Mouse (Mus musculus): ENCODE measurements at regions not wholly inside any gene's neighbourhood (a gene's known extent, or its start where the extent isn't known, plus 50 kb on each side); places are given as distances from the start of the nearest gene placed in this dataset.

DNA sequence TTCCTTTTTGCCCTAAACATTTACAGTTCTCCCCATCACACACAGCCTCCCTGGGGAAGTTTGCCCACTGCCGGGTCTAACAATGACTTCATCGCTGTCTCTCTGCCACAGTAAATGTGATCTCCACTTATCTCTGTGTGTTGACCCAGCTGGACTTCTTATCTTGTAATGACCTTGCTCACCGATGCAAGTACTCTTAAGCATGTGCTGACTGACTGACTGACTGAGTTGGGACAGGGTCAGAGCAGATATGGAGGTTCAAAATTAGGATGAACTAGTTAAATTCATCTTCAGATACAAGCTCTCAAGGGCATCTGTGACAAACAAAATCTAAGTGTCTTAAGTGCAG lies 196.2 kb downstream of the Gm26897 start:
- no peak overlapping the region for H3K27ac ChIP-seq (ENCODE audit: insufficient read depth, low read depth)
- dilution Hi-C loops (cut with MboI; ENCODE audit: extremely low pct_ligation_motif_present, extremely low pct_unique_long_range_greater_than_20kb, low sequenced_read_pairs) = no loop called here

GRCm38 (mm10) chr5:111931733-111932132 lies 198.0 kb downstream of the Gm26897 start:
- TF ChIP-seq MEF2A (IDR thresholded peaks at IDR 0.05; ENCODE audit: borderline replicate concordance, low read depth, low read length) = no peak
- Histone ChIP-seq H3K79me2 (replicated peaks; ENCODE audit: control insufficient read depth, extremely low read depth, insufficient read depth, poor library complexity, severe bottlenecking) (no peaks in the 10 kb centered on the region), H3K4me3 (replicated peaks in 1 of 3; ENCODE audit: low read depth in 2 of 3, low read length in 2 of 3, poor library complexity in 1 of 3) (no peak overlapping the region), H3K27me3 (replicated peaks) (no peaks in the 10 kb centered on the region), H3K9ac (ENCODE audit: insufficient read depth, low read depth) (no peak overlapping the region), H3K4me2 (ENCODE audit: insufficient read depth, low read depth, poor library complexity, severe bottlenecking) (no peak overlapping the region), H3K27ac (ENCODE audit: insufficient read depth, low read depth) (no peak overlapping the region), H3K9me3 (replicated peaks; ENCODE audit: low read length) (peaks cover 94% of the 10 kb centered on the region), H3K4me1 (ENCODE audit: control insufficient read depth in 1 of 2, insufficient read depth in 2 of 2) (no peaks in the 10 kb centered on the region), H3K36me3 (replicated peaks in 1 of 2; ENCODE audit: control insufficient read depth in 1 of 2, insufficient read depth in 1 of 2, low read length in 1 of 2) (no peaks in the 10 kb centered on the region)
- dilution Hi-C loops (cut with MboI; ENCODE audit: extremely low pct_ligation_motif_present, extremely low pct_unique_long_range_greater_than_20kb, low sequenced_read_pairs) (no loop called here), in situ Hi-C loops (cut with MboI; ENCODE audit: low pct_ligation_motif_present, low pct_unique_long_range_greater_than_20kb, low sequenced_read_pairs) (no loop called here)
- no peak for DNase-seq (ENCODE audit: extremely low read depth)

More for the DNA sequence above, 196.2 kb downstream of the Gm26897 start:
- Histone ChIP-seq H3K9me3 (replicated peaks; ENCODE audit: low read length) (peaks cover 96% of the 10 kb centered on the region), H3K27me3 (replicated peaks) (no peaks in the 10 kb centered on the region), H3K79me2 (replicated peaks; ENCODE audit: control insufficient read depth, extremely low read depth, insufficient read depth, poor library complexity, severe bottlenecking) (no peaks in the 10 kb centered on the region), H3K4me3 (replicated peaks in 1 of 3; ENCODE audit: low read depth in 2 of 3, low read length in 2 of 3, poor library complexity in 1 of 3) (no peak overlapping the region), H3K4me1 (ENCODE audit: control insufficient read depth in 1 of 2, insufficient read depth in 2 of 2) (no peaks in the 10 kb centered on the region), H3K36me3 (replicated peaks in 1 of 2; ENCODE audit: control insufficient read depth in 1 of 2, insufficient read depth in 1 of 2, low read length in 1 of 2) (no peaks in the 10 kb centered on the region), H3K9ac (ENCODE audit: insufficient read depth, low read depth) (no peak overlapping the region), H3K4me2 (ENCODE audit: insufficient read depth, low read depth, poor library complexity, severe bottlenecking) (no peak overlapping the region)
- no peak for TF ChIP-seq CHD2 (IDR thresholded peaks at IDR 0.05; ENCODE audit: low read length)
- TF ChIP-seq UBTF (IDR thresholded peaks at IDR 0.05; ENCODE audit: low read depth, low read length) = no peak
- no peak for TF ChIP-seq MAZ (IDR thresholded peaks at IDR 0.05; ENCODE audit: low read depth, low read length)
- no peak for TF ChIP-seq JUND (conservative IDR thresholded peaks at IDR 0.05; ENCODE audit: low read depth, low read length)
- TF ChIP-seq TCF12 (IDR thresholded peaks at IDR 0.05; ENCODE audit: low read depth, low read length) = no peak
- no peak for TF ChIP-seq ZC3H11A (IDR thresholded peaks at IDR 0.05; ENCODE audit: low read depth, low read length)
- no peak for TF ChIP-seq CTCF (conservative IDR thresholded peaks at IDR 0.05 in 1 of 2, IDR thresholded peaks at IDR 0.05 in 1 of 2; ENCODE audit: low read depth in 2 of 2, low read length in 2 of 2)
- no peak for TF ChIP-seq USF1 (IDR thresholded peaks at IDR 0.05; ENCODE audit: low read depth, low read length)
- no peak for TF ChIP-seq NRF1 (IDR thresholded peaks at IDR 0.05; ENCODE audit: low read depth, low read length)
- TF ChIP-seq USF2 (conservative IDR thresholded peaks at IDR 0.05; ENCODE audit: low read depth, low read length) = no peak
- no peak for TF ChIP-seq MEF2A (IDR thresholded peaks at IDR 0.05; ENCODE audit: borderline replicate concordance, low read depth, low read length)
- TF ChIP-seq HCFC1 (IDR thresholded peaks at IDR 0.05; ENCODE audit: low read depth, low read length) = no peak
- TF ChIP-seq MAX (IDR thresholded peaks at IDR 0.05; ENCODE audit: low read length) = no peak
- DNase-seq (ENCODE audit: extremely low read depth) = no peak
- in situ Hi-C loops (cut with MboI; ENCODE audit: low pct_ligation_motif_present, low pct_unique_long_range_greater_than_20kb, low sequenced_read_pairs) = no loop called here

GRCm38 (mm10) chr5:111935381-111936134 lies 201.8 kb downstream of the Gm26897 start:
- no peaks in the 10 kb centered on the region for H3K4me1 ChIP-seq (ENCODE audit: control insufficient read depth in 1 of 2, insufficient read depth in 2 of 2)
- H3K4me2 ChIP-seq (ENCODE audit: insufficient read depth, low read depth, poor library complexity, severe bottlenecking) = no peak overlapping the region
- H3K79me2 ChIP-seq (replicated peaks; ENCODE audit: control insufficient read depth, extremely low read depth, insufficient read depth, poor library complexity, severe bottlenecking) = no peaks in the 10 kb centered on the region
- no peak overlapping the region for H3K4me3 ChIP-seq (replicated peaks in 1 of 3; ENCODE audit: low read depth in 2 of 3, low read length in 2 of 3, poor library complexity in 1 of 3)
- in situ Hi-C loops (cut with MboI; ENCODE audit: low pct_ligation_motif_present, low pct_unique_long_range_greater_than_20kb, low sequenced_read_pairs) (no loop called here), dilution Hi-C loops (cut with MboI; ENCODE audit: extremely low pct_ligation_motif_present, extremely low pct_unique_long_range_greater_than_20kb, low sequenced_read_pairs) (no loop called here)
- DNase-seq (ENCODE audit: extremely low read depth) = no peak
- no peak overlapping the region for H3K9ac ChIP-seq (ENCODE audit: insufficient read depth, low read depth)
- H3K27me3 ChIP-seq (replicated peaks) = no peaks in the 10 kb centered on the region
- no peak overlapping the region for H3K27ac ChIP-seq (ENCODE audit: insufficient read depth, low read depth)
- H3K9me3 ChIP-seq (replicated peaks; ENCODE audit: low read length) = peaks cover 91% of the 10 kb centered on the region
- no peaks in the 10 kb centered on the region for H3K36me3 ChIP-seq (replicated peaks in 1 of 2; ENCODE audit: control insufficient read depth in 1 of 2, insufficient read depth in 1 of 2, low read length in 1 of 2)
- TF ChIP-seq BHLHE40 (IDR thresholded peaks at IDR 0.05; ENCODE audit: low read depth, low read length) (no peak), JUN (IDR thresholded peaks at IDR 0.05; ENCODE audit: insufficient read depth, low read depth, low read length) (no peak), RAD21 (IDR thresholded peaks at IDR 0.05; ENCODE audit: low read depth, low read length) (no peak), KAT2A (IDR thresholded peaks at IDR 0.05; ENCODE audit: insufficient replicate concordance, low read length) (no peak), MAZ (IDR thresholded peaks at IDR 0.05; ENCODE audit: low read depth, low read length) (no peak)

All from CH12.LX (cell line).